Mouse (Mus musculus): ENCODE data around the gene Plac8.

Gene Plac8

DNA sequence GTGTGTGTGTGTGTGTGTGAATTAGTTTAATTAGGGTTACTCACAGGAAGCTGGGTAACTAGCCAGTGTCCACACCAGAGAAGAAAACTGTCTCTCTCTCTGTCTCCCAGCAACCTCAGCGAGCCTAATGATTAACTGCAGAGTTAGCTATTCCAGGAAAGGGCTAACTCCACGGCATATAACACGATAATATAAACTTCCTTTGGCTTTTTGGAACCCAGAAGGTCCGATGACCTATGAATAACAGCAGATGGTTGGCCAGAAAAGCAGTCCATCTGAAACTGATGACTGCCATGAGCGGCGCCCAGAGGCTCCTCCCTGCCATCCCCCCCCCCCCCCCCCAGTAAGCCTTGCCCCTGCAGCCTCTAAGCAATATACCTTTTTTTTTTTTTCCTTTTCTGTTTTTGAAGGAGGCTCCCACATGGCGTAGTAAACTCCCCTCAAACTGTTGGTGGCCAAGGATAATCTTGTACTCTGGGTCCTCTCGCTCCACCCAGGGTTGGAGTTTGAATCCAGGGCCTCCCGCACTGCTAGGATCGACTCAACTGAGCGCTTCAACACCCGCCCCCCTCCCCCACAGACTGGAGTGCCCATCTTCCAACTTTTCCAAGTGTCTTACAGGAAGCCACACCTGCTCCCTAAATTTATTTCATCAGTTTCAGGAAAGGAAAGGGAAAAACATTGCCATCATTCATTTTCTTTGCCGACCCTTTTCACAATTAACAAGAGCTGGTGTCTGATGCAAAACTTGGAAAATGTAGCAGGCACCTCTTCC, 4.6 kb downstream of the Plac8 start:
- no peak for DNase-seq (ENCODE audit: low read depth, low spot score)
- H3K27me3 ChIP-seq (ENCODE audit: control insufficient read depth, insufficient read depth, low read length, poor library complexity, severe bottlenecking) = no peaks in the 10 kb centered on the region
- no peaks in the 10 kb centered on the region for H3K36me3 ChIP-seq (ENCODE audit: control insufficient read depth, insufficient read depth, low read length, poor library complexity, severe bottlenecking)

DNA sequence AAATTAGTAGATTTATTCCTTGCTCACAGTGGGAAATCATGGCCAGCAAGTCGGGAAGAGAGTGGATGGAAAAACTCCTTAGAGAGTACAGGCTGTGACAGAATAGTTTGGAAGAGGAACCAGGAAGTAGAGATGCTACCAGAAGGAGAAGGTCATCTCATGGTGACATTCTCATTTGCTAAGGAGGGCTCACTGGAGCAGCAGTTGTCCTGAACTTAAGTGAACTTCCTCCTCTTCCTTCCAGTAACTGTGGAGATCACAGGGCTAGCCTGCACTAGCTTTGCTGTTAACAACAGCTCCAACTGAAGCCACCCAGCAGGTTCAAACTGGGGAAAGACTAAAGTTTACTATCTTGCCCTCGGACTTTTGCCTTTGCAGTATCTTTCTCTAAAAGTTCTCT, 5.2 kb downstream of the Plac8 start:
- no peak for DNase-seq (ENCODE audit: low read depth, low spot score)
- no peaks in the 10 kb centered on the region for H3K36me3 ChIP-seq (ENCODE audit: control insufficient read depth, insufficient read depth, low read length, poor library complexity, severe bottlenecking)
- no peaks in the 10 kb centered on the region for H3K27me3 ChIP-seq (ENCODE audit: control insufficient read depth, insufficient read depth, low read length, poor library complexity, severe bottlenecking)

DNA sequence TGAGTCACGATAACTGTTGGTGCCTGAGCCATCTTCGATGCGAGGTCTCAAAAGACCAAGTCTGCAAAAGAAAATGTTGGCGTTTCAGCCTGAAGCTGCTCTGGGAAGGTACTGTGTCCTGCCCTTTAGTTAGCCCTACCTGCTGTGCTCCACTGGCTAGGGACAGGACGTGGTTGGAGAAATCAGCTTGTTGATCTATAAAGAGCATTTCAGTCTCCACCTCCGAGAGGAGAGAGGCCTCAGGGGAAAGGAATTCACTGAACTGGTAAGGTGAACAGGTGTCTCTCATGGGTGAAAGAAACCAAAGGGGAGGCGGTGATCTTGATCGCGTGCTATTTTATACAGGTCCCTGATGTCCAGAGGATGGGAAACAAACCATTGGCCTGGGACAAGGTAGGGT, 9.3 kb downstream of the Plac8 start:
- Histone ChIP-seq H3K27me3 (ENCODE audit: control insufficient read depth, insufficient read depth, low read length, poor library complexity, severe bottlenecking) (no peaks in the 10 kb centered on the region), H3K36me3 (ENCODE audit: control insufficient read depth, insufficient read depth, low read length, poor library complexity, severe bottlenecking) (peaks cover 5% of the 10 kb centered on the region)
- peak; percentile 58 for DNase-seq (ENCODE audit: low read depth, low spot score)

DNA sequence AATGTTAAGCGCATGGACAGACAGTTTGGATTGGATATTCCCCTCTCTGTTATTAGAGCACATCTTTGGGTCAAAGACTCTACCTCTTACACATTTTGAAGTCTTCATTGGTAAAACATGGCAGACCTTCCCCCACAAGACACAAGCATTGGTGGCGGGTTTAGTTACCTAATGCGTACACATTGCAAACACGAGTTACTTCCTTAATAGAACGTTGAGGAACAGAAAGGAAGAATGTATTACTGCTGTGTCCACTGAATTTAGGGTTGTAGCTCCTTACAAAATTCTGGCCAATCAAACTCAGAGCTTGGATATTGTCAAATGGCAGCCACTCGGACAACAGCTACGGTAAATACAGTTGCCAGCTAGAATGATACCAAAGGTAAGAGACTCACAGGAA, 12.7 kb downstream of the Plac8 start:
- Histone ChIP-seq H3K27me3 (ENCODE audit: control insufficient read depth, insufficient read depth, low read length, poor library complexity, severe bottlenecking) (no peaks in the 10 kb centered on the region), H3K36me3 (ENCODE audit: control insufficient read depth, insufficient read depth, low read length, poor library complexity, severe bottlenecking) (peaks cover 7% of the 10 kb centered on the region)

DNA sequence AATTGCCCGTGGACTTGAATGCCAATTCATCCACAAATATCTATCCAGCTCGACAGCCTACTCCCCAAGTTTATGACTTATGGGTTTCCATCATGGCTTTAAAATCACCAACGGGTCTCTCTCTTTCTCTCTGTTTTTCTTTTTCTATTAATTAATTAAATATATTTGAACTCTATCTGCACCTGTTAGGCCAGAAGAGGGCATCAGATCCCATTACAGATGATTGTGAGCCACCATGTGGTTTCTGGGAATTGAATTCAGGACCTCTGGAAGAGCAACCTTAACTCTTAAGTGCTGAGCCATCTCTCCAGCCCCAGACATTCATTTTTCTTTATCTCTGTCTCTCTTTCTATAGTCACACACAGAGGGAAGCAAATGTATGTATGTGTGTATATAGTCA, 13.3 kb downstream of the Plac8 start:
- Histone ChIP-seq H3K36me3 (ENCODE audit: control insufficient read depth, insufficient read depth, low read length, poor library complexity, severe bottlenecking) (peaks cover 7% of the 10 kb centered on the region), H3K27me3 (ENCODE audit: control insufficient read depth, insufficient read depth, low read length, poor library complexity, severe bottlenecking) (no peaks in the 10 kb centered on the region)
- DNase-seq (ENCODE audit: low read depth, low spot score) = no peak

More for the DNA sequence above, 12.7 kb downstream of the Plac8 start:
- DNase-seq (ENCODE audit: low read depth, low spot score) = no peak

DNA sequence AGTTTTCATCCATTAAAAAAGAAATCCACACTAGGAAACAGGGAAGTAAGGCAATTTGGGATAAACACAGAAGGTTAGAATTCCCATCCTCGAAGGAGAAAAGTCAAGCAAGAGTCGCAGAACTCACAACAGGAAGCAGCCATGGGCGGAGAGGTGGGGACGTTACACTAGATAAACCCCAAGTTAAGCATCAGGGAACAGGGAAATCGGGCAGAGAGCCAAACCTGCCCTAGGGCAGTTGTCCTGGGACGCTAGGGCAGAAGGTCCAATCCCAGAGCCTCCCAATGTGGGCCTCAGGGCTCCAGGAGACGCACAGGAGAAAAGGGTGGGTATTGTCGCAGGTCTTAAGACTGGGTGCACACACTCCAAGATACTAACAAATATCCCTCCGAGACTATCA, 14.5 kb downstream of the Plac8 start:
- DNase-seq (ENCODE audit: low read depth, low spot score) = no peak
- H3K36me3 ChIP-seq (ENCODE audit: control insufficient read depth, insufficient read depth, low read length, poor library complexity, severe bottlenecking) = peaks cover 9% of the 10 kb centered on the region
- no peaks in the 10 kb centered on the region for H3K27me3 ChIP-seq (ENCODE audit: control insufficient read depth, insufficient read depth, low read length, poor library complexity, severe bottlenecking)

DNA sequence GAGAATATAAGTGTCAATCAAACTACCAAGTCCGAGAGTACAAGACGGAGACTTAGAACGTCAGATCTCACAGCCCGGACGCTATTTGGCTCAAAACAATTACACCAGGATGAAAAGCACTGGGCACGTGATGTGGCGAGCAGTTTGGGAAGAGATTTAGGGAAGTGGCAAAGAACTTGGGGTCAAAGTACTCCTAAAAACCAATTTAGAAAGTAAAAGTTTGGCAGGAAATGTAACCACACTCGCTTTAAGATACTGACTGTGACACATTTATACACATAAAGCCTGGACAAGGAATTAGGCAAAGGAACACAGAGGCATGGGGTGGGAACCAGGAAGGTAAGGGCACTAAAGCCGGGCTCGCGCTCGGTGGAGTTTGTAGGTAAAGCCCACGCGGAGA, 15.0 kb downstream of the Plac8 start:
- DNase-seq (ENCODE audit: low read depth, low spot score) = no peak
- no peaks in the 10 kb centered on the region for H3K27me3 ChIP-seq (ENCODE audit: control insufficient read depth, insufficient read depth, low read length, poor library complexity, severe bottlenecking)
- peaks cover 9% of the 10 kb centered on the region for H3K36me3 ChIP-seq (ENCODE audit: control insufficient read depth, insufficient read depth, low read length, poor library complexity, severe bottlenecking)

DNA sequence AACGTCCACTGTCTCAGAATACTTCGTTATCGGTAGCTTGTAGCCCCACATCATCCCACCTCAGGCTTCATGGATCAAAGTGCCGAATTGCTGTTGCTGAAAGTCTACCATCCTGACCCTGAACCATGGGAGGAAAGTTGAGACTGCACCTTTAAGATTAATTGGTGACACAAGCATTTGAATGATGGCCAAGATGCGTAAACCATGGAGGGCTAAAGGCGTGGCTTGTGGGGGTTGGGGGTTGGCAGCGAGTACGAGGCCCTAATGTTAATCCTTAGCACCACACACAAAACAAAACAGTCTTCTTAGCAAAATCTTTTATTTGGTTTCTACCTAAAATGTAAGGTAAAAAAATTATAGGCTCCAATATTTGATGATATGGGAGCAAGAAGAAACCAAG, 18.6 kb downstream of the Plac8 start:
- no peak for DNase-seq (ENCODE audit: low read depth, low spot score)
- Histone ChIP-seq H3K27me3 (ENCODE audit: control insufficient read depth, insufficient read depth, low read length, poor library complexity, severe bottlenecking) (no peaks in the 10 kb centered on the region), H3K36me3 (ENCODE audit: control insufficient read depth, insufficient read depth, low read length, poor library complexity, severe bottlenecking) (peaks cover 5% of the 10 kb centered on the region; the same call in 1 of the 2 replicates)

DNA sequence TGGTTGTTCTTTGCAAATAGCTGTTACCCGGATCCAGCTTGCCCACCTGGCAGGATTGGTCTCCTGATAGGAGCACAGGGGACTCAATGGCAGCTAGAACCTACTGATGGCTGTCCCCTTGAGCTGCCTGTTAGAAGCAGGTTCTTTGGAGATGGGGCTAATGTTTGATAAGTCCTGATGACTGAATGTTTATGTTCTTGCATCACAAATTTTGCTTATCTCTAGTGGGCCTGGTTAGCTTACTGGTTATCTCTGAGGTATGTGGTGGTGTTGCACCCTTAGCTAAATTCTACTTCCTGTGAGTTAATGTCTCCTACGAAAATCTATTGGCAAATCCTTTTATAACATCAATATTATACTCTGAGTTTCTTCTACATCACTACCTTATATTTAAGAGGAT, 20.1 kb downstream of the Plac8 start:
- H3K27me3 ChIP-seq (ENCODE audit: control insufficient read depth, insufficient read depth, low read length, poor library complexity, severe bottlenecking) = no peaks in the 10 kb centered on the region

DNA sequence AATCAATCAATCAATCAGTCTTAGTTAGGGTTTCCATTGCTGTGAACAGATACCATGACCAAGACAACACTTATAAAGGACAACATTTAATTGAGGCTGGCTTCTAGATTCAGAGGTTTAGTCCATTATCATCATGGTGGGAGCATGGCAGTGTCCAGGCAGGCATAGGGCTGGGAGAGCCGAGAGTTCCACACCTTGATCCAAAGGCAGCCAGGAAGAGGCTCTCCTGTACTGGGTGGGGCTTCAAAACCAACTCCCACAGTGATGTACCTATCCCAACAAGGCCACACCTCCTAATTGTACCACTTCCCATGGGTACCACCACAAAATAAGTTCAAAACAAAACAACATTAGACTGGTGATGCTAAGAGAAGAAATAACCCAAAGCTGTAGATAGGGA, 21.9 kb downstream of the Plac8 start:
- DNase-seq (ENCODE audit: low read depth, low spot score) = no peak
- Histone ChIP-seq H3K36me3 (ENCODE audit: control insufficient read depth, insufficient read depth, low read length, poor library complexity, severe bottlenecking) (0 out of 2 replicates have a peak, but pooled peaks cover 4% of the 10 kb centered on the region), H3K27me3 (ENCODE audit: control insufficient read depth, insufficient read depth, low read length, poor library complexity, severe bottlenecking) (no peaks in the 10 kb centered on the region)

More for the DNA sequence above, 20.1 kb downstream of the Plac8 start:
- H3K36me3 ChIP-seq (ENCODE audit: control insufficient read depth, insufficient read depth, low read length, poor library complexity, severe bottlenecking) = 0 out of 2 replicates have a peak, but pooled peaks cover 4% of the 10 kb centered on the region
- DNase-seq (ENCODE audit: low read depth, low spot score) = no peak

DNA sequence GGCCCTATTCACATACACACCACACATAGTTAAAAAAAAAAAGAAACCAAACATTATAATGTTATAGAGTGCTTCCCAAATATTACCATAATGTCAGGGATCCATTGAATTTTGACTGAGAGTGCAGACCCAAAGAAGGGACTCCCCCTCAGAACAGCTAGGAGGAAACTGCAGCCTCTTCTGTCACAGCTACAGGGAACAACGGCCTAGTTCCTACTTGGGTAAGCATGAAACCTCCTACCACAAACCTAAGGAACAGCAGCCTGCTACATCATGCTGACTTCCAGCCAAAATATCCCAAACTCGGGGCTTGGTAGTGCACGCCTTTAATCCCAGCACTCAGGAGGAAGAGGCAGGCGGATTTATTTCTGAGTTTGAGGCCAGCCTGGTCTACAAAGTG, 22.7 kb downstream of the Plac8 start:
- Histone ChIP-seq H3K27me3 (ENCODE audit: control insufficient read depth, insufficient read depth, low read length, poor library complexity, severe bottlenecking) (no peaks in the 10 kb centered on the region), H3K36me3 (ENCODE audit: control insufficient read depth, insufficient read depth, low read length, poor library complexity, severe bottlenecking) (0 out of 2 replicates have a peak, but pooled peaks cover 3% of the 10 kb centered on the region)
- DNase-seq (ENCODE audit: low read depth, low spot score) = no peak

DNA sequence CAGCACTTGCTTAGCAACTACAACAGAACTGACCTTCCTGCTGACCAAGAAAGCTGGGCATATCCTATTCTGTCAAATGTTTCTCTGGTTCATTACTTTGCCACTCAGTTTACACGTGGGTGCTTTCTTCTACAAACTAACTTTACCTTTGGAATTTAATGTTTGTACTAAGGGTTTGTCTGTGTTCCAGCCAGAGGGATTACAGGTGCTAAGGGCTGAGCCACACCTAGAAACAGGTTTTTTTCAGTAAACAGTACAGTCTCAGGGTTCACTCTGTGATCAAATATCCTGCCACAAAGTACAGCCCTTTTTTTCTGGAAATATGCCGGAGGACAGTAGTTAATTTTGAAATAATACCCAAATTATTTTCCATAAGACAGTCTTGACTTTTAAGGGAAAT, 23.8 kb downstream of the Plac8 start:
- no peak for DNase-seq (ENCODE audit: low read depth, low spot score)
- H3K27me3 ChIP-seq (ENCODE audit: control insufficient read depth, insufficient read depth, low read length, poor library complexity, severe bottlenecking) = no peaks in the 10 kb centered on the region
- H3K36me3 ChIP-seq (ENCODE audit: control insufficient read depth, insufficient read depth, low read length, poor library complexity, severe bottlenecking) = peaks cover 4% of the 10 kb centered on the region; the same call in 1 of the 2 replicates

DNA sequence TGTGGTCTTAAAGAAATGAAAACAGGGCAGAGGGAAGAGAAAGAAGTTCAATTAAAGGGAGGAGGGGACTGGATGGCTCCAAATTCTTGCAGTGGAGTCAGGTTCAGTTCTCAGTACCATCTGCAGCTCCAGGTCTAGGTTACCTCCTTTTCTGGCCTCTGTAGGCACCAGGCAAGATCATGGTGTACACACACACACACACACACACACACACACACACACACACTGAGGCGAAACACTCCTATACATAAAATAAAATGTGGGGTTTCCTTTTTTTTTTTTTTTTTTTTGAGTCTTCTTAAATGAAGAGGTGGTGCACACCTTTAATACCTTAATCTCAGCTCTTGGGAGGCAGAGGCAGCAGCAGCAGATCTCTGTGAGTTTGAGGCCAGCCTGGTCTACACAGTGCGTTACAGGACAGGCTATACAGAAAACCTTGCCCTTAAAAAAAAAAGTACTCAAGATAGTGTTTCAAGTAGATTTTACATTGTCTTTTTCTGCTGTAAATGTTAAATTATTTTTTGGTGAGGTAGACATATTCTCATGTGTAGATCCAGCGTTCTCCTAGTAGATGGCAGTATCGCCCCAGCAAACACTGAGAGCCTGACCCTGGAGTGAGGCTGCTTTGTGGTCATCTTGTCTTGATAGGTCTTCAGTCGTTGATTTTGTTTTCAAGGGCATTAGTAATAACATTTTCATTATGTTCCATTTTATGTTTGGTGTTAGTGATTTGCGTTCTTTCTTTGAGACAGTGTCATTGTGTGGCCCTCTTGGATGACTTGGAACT, 25.6 kb downstream of the Plac8 start:
- peak; percentile 65 for DNase-seq (ENCODE audit: low read depth, low spot score)
- Histone ChIP-seq H3K27me3 (ENCODE audit: control insufficient read depth, insufficient read depth, low read length, poor library complexity, severe bottlenecking) (no peaks in the 10 kb centered on the region), H3K36me3 (ENCODE audit: control insufficient read depth, insufficient read depth, low read length, poor library complexity, severe bottlenecking) (peaks cover 4% of the 10 kb centered on the region; the same call in 1 of the 2 replicates)

DNA sequence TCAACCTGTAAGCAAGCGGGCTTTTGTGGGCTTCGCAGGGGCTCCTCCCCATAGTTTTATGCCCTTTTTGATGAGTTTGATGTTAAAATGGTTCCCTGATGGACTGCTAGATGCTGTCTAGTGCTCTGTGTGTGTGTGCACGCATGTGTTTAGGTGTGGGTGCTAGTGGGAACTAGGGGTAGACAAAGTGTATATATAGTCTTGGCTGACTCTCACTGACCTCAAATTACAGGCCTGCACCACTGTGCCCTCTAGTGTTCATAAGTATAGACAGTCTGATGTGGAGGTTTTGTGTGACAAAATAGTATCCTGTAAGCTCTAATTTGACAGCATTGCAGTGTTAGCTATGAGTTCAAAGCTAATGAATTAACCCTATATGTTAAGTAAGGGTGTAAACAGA, 35.4 kb downstream of the Plac8 start:
- peak; percentile 75 for DNase-seq (ENCODE audit: low read depth, low spot score)
- Histone ChIP-seq H3K27me3 (ENCODE audit: control insufficient read depth, insufficient read depth, low read length, poor library complexity, severe bottlenecking) (no peaks in the 10 kb centered on the region), H3K36me3 (ENCODE audit: control insufficient read depth, insufficient read depth, low read length, poor library complexity, severe bottlenecking) (peaks cover 11% of the 10 kb centered on the region; the same call in 1 of the 2 replicates)

DNA sequence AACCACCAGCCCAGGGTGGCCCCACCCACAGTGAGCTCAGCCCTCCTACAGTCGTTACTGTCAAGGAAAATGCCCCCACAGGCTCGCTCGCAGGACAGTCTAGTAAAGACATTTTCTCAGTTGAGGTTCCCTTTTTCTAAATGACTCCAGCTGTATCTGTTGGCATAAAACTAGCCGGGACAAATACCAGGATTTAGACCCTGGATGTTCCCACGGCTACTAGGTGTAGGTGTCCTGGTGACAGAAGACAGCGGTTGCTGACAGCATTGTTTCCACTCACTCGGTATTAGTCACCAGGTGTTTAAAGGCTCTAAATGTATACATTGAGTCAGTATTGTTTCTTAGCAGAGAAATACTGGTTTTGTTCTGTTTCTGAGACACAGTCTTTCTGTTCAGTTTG, 36.2 kb downstream of the Plac8 start:
- Histone ChIP-seq H3K36me3 (ENCODE audit: control insufficient read depth, insufficient read depth, low read length, poor library complexity, severe bottlenecking) (peaks cover 11% of the 10 kb centered on the region; the same call in 1 of the 2 replicates), H3K27me3 (ENCODE audit: control insufficient read depth, insufficient read depth, low read length, poor library complexity, severe bottlenecking) (no peaks in the 10 kb centered on the region)
- no peak for DNase-seq (ENCODE audit: low read depth, low spot score)

All from splenic B cell, adult 2 months (primary cell).